Mouse (Mus musculus): ENCODE measurements around the gene Stk24. TPM values are rescaled to one million over a fixed set of nuclear protein-coding genes. Genes with fewer than 3 reads are reported as not detected.
"Not testable (repeated sequence)": the region's sequence is repeated elsewhere in the genome, so short reads cannot be mapped to it uniquely, and the experiment has no call there.

Stk24 gene
- 10 to 100 TPM; 29.7 to 40.0 TPM for total RNA-seq (2021)
- long read RNA-seq, experiment 1, transcript Stk24-201 (11 exons, 2,676 nt): major isoform, 22 of 31 reads
- long read RNA-seq, experiment 1, partial matches to known transcripts: 7 of 31 reads
- long read RNA-seq, experiment 1, other reads (novel, unspliced or antisense): 2 of 31 reads
- long read RNA-seq, experiment 2, transcript Stk24-201 (11 exons, 2,676 nt): major isoform, 21 of 28 reads
- long read RNA-seq, experiment 2, partial matches to known transcripts: 1 of 28 reads
- long read RNA-seq, experiment 2, other reads (novel, unspliced or antisense): 6 of 28 reads

GRCm38 (mm10) chr14:121379827-121380145, at the start of gene Stk24:
TSS of gene Stk24 (minus strand) at chr14:121380011.
- H3K4me3 ChIP-seq: peak within 1 kb of the TSS; percentile 100
- intact Hi-C loops (cut with DNase I): loop anchor here (2.0 to 10.0 kb wide), 4 partner anchors 37 to 101 kb away; no protein-coding TSS in a partner anchor
- H3K27ac ChIP-seq: peak within 1 kb of the TSS; percentile 98
- no peak for TF ChIP-seq CTCF (IDR thresholded peaks at IDR 0.05)
- DNase-seq: no peak

GRCm38 (mm10) chr14:121428148-121428547, 48.3 kb upstream of the Stk24 start:
- DNase-seq: no peak
- no peak for TF ChIP-seq CTCF (IDR thresholded peaks at IDR 0.05)
- Histone ChIP-seq H3K27ac (no peak overlapping the region), H3K4me3 (no peak overlapping the region)
- intact Hi-C loops (cut with DNase I): loop anchor here (5.0 kb wide), 1 partner anchor 151 kb away; no protein-coding TSS in a partner anchor

DNA sequence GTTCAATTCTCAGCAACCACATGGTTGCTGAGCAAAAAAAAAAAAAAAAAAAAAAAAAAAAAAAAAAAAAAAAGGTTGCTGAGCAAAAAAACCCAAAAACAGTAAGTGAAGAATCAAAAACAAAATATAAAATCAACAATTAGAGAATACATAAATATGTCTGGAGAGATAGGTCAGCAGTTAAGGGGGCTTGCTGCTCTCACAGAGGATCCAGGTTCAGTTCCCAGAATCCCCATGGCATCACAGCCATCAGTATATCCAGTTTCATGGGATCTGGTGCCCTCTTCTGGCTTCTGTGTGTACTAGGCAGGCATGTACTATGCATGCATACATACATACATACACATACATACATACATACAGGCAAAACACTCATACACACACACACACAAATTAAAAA, 46.9 kb upstream of the Stk24 start:
- H3K27ac ChIP-seq: no peak overlapping the region
- no peak for DNase-seq
- TF ChIP-seq CTCF (IDR thresholded peaks at IDR 0.05): peak; percentile 58
- H3K4me3 ChIP-seq: no peak overlapping the region
- intact Hi-C loops (cut with DNase I): loop anchor here (5.0 kb wide), 1 partner anchor 149 kb away; no protein-coding TSS in a partner anchor

GRCm38 (mm10) chr14:121425004-121425793, 45.4 kb upstream of the Stk24 start:
- Histone ChIP-seq H3K4me3 (no peak overlapping the region), H3K27ac (no peak overlapping the region)
- no peak for TF ChIP-seq CTCF (IDR thresholded peaks at IDR 0.05)
- intact Hi-C loops (cut with DNase I): loop anchor here (5.0 kb wide), 1 partner anchor 148 kb away; no protein-coding TSS in a partner anchor
- DNase-seq: no peak

GRCm38 (mm10) chr14:121423341-121423751, 43.5 kb upstream of the Stk24 start:
- DNase-seq: no peak
- intact Hi-C loops (cut with DNase I): no loop called here
- no peak overlapping the region for H3K4me3 ChIP-seq
- peak overlapping the region; percentile 64 for H3K27ac ChIP-seq
- TF ChIP-seq CTCF (IDR thresholded peaks at IDR 0.05): no peak

DNA sequence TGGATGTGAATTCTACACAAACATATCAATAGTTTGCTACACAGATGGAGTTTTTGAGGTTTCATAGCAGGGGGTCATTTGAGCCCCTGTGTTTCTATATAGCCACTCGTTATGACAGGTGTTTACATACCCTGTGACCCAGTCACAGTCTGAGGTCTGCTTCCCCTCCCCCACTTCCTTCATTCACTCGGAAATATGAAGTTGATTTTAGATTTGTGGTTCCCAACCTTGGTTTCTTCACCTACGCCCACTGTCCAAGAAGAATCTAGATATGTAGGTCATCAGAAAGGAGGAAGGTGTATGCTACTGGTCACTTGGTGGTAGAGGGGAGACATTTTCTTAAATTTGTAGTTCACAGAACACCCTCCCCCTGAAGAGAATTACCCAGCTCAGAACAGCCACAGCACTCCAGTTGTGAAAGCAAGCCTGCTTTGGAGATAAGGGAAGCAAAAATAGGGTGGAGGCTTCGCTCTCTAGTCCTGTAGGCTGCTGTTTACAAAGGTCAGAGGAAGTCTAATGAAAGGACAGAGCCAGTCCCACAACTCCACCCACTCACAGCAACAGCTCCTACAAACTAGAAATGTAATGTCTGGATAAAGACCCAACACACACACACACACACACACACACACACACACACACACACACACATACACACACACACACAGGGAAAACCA, 43.0 kb upstream of the Stk24 start:
- H3K27ac ChIP-seq: peak overlapping the region; percentile 64
- no peak for DNase-seq
- intact Hi-C loops (cut with DNase I): no loop called here
- no peak for TF ChIP-seq CTCF (IDR thresholded peaks at IDR 0.05)
- H3K4me3 ChIP-seq: no peak overlapping the region

DNA sequence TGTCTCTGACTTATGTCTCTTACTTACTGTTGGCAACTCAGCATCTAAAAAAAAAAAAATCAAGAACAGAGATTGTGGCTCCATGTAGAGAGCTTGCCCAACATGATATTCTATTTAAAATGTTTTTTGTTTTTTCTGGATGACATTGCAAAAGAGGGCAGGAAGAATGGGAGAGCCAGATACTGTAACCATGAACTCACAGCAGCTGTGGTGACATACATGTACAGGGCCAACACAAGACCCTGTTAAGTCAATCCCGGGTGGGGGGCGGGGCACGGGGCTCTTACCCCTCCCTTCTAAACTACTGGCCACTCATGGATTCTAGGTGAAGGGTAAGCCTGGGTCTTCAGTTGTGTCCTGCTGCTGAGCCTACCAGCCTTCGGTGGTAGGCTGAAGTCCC, 42.2 kb upstream of the Stk24 start:
- no peak for TF ChIP-seq CTCF (IDR thresholded peaks at IDR 0.05)
- intact Hi-C loops (cut with DNase I): no loop called here
- no peak overlapping the region for H3K4me3 ChIP-seq
- peak overlapping the region; percentile 46; the same call in 1 of the 2 replicates for H3K27ac ChIP-seq
- no peak for DNase-seq

DNA sequence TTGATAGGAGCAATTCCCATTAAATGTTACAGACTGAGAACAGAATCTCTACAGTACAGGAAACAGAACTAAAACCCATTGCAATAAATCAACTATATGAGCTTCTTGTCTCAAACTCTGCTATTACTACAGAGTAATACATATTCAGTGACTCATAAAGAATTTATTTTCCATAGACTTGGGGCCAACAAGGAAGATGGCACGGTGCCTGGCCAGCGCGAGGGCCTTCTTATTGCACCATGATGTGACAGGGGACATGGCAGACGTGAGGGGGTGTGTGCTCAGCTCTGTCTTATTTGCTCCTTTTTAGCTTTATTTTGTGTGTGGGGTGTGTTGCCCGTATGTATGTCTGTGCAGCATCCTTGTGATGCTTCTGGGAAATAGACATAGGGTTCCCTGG, 37.8 kb upstream of the Stk24 start:
- no peak overlapping the region for H3K4me3 ChIP-seq
- H3K27ac ChIP-seq: no peak overlapping the region
- TF ChIP-seq CTCF (IDR thresholded peaks at IDR 0.05): no peak
- intact Hi-C loops (cut with DNase I): no loop called here
- DNase-seq: peak; percentile 25

DNA sequence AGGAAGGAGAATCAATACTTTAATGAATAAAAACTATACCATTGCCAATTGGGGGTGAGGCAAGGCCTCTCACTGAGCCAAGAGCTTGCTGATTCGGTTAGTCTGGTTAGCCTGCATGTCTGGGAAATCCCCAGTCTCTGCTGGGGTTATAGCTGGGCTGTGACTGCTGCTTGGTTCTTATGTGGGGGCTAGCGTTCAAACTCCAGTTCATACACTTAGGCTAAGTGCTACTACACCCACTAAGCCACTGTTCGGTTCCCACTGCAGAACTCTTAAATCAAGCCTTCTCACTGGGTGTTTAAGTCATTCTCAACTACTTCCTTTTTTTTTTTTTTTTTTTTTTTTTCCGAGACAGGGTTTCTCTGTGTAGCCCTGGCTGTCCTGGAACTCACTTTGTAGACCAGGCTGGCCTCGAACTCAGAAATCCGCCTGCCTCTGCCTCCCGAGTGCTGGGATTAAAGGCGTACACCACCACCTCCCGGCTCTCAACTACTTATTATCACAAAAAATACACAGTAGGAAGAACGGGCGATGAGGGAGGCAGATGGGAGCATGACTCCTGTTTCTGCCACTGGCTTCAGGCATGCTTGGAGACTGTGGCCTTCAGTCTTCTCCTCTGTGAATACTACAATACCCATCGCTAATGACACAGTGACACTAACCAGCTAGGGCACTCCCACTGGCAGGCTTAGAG, 37.0 kb upstream of the Stk24 start:
- no peak for TF ChIP-seq CTCF (IDR thresholded peaks at IDR 0.05)
- H3K4me3 ChIP-seq: no peak overlapping the region
- H3K27ac ChIP-seq: no peak overlapping the region
- intact Hi-C loops (cut with DNase I): no loop called here
- no peak for DNase-seq

DNA sequence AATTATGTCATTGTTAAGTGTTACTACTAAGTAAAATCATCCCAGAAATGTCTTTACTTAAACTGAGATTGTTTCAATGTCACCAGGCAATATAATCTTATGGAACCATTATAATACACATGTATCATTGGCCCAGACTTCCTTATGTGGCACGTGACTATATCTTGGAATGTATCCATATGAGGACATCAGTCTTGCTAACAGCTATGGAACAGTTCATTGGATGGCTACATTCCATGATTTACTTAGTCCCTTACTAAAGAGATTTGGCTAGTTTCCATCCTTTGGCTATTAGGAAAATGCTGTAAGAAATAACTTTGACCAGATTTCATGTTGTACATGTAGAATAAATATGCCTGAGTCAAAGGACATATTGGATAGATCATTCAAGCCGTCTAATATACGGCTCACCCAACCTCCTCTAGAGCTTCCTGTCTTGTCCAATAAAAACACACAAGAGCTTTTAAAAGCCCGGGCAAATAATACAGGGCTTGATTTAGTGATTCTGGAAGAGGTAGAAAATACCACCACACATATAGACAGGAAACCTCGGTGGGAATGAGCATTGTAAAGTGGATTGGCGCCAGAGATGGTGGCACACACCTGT, 34.9 kb upstream of the Stk24 start:
- H3K27ac ChIP-seq: no peak overlapping the region
- DNase-seq: no peak
- intact Hi-C loops (cut with DNase I): no loop called here

GRCm38 (mm10) chr14:121413726-121414125, 33.9 kb upstream of the Stk24 start:
- H3K27ac ChIP-seq; DNase-seq; H3K4me3 ChIP-seq; intact Hi-C loops (cut with DNase I): not testable (repeated sequence)

More for the DNA sequence above, 34.9 kb upstream of the Stk24 start:
- no peak for TF ChIP-seq CTCF (IDR thresholded peaks at IDR 0.05)
- no peak overlapping the region for H3K4me3 ChIP-seq

DNA sequence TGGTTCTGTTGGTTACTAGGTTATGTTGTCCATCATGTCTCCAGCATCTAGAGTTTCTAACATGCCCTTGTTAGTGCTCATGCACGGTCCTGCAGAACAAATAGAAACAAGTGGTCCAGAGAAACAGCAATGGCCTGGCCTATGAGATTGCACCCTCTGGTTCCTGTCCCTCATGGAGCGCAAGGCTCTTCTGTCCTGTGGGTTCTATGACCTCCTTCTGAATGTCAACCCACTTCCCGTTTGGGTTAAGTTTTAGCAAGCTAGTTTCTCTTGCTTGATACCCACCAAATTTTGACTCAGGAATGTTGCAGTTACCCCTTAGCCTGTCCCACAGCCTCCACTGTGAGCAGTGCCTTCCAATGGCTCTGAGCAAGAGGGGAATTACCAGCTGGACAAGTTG, 29.1 kb upstream of the Stk24 start:
- DNase-seq: no peak
- intact Hi-C loops (cut with DNase I): no loop called here
- no peak overlapping the region for H3K27ac ChIP-seq
- TF ChIP-seq CTCF (IDR thresholded peaks at IDR 0.05): no peak
- no peak overlapping the region for H3K4me3 ChIP-seq

Measured in gastrocnemius, adult 2 months (tissue).